Mouse (Mus musculus) layer of hippocampus, adult 2 months (tissue): ENCODE results near the gene Rasgef1b. TPM values are rescaled to one million over a fixed set of nuclear protein-coding genes. Genes with fewer than 3 reads are reported as not detected.
A peak's percentile ranks its signal among the peaks of the same experiment; 100 is the strongest.

Experiments
- DNase-seq, 2 experiments: peaks; one replicate each; pipeline ENCODE4 v3.0.0; 2022; ENCODE audit warnings: low spot score in 2 of 2
- H3K27ac ChIP-seq: fragments of 200-600 bp; 2 replicates; pipeline ENCODE4 v1.8.1; 2022
- H3K4me3 ChIP-seq: fragments of 200-600 bp; 2 replicates; pipeline ENCODE4 v1.8.1; 2022; ENCODE audit warnings: mild to moderate bottlenecking
- CTCF ChIP-seq: fragments of 200-600 bp; conservative IDR thresholded peaks from 2 replicates; pipeline ENCODE4 v1.8.1; 2022; ENCODE audit warnings: antibody characterized with exemption, mild to moderate bottlenecking, moderate library complexity
- total RNA-seq, 2 experiments: library from RNA; stranded (reverse); gene quantifications; 2 replicates each; pipeline ENCODE4 v1.2.3; 2021

Rasgef1b gene
- total RNA-seq, 2 experiments from 2014 or later = 11.1 to 11.9 TPM

DNA sequence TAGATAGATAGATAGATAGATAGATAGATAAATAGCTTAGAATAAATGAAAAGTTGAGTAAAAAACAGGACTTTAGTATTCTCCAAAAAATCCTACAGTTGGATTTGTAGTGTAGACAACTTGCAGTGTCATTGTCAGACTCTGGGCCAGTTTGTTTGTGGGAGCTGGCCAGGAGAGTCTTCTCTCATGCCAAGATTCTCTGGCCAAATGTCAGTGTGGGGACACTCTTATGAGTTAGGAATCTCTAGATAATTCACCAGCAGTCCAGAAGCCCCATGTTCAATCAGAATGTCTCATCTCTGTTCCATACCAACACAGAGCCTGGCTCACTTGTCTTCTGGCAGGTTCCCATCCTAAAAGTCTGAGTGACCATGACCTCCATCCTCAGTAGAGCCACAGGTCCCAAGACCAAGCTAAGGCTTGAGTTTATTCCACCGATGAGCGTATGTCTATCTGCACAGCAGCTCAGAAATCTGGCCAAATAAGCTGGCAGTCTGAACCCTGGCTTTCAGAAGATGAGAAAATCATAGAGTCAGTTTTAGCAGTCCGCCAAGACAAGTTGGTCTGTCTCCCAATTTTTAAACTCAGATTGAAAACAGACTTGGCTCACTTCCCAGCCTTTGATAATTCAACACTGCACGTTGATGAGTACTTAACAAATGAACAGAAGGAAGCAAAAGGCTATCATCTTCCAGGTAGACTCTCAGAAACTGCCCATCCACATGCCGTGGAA lies 143.5 kb downstream of the Rasgef1b start:
- Histone ChIP-seq H3K4me3 (no peak overlapping the region), H3K27ac (no peak overlapping the region)
- TF ChIP-seq CTCF = no peak
- no peak for DNase-seq

DNA sequence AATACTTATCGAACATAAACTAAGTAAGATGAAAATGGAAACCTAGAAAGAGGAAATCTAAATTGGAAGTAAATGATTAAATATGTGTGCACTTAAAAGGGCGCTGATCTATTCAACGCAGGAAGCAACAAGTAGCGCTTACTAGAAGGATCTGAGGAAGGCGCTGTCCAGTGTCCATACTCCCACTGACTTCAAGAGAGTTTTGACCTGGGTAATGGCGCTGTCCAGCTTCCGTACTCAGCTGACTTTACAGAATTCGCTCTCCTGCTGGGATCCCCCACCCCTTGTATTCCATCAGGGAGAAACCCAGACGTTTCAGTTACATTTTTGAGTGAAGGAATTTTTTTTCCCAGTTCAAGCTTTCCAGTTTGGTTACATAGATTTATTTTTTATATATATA lies 144.6 kb downstream of the Rasgef1b start:
- H3K4me3 ChIP-seq = no peak overlapping the region
- H3K27ac ChIP-seq = no peak overlapping the region
- TF ChIP-seq CTCF = no peak
- DNase-seq = no peak

DNA sequence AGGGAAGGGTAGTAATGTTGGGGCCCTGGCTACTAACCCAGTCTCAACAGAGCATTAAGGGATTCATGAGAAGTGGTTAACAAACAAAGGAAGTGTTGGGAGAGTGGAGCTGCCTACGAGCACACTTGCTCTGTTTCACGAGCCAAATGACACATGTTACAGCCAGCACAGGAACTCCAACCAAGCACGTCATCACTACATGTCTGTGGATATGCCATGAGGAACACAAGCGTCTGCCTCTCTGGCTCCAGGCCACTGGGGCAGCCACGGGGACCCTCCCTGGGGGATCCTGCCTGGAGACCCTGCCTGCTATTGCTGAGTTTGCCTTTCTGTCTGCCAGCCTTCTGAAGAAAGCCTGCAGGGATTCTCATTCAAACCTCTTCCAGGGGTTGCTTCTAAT lies 146.8 kb downstream of the Rasgef1b start:
- TF ChIP-seq CTCF = no peak
- Histone ChIP-seq H3K4me3 (no peak overlapping the region), H3K27ac (no peak overlapping the region)
- DNase-seq = no peak

DNA sequence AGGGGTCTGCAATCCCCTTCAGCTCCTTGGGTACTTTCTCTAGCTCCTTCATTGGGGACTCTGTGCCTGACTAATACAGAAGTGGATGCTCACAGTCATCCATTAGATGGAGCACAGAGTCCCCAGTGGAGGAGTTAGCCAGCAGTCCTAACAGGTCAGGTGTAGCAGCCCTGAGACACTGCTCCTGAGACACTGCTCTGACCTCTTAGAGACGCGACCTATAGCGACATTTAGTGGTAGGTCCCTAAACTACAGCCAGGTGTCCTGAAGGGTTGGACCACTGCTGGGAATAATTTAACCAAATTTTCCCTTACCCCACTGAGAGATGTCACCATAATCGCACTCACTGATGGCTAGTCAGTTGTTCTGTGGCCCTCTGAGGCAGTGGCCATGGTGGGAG lies 150.2 kb downstream of the Rasgef1b start:
- TF ChIP-seq CTCF = peak; percentile 82
- Histone ChIP-seq H3K27ac (no peak overlapping the region), H3K4me3 (no peak overlapping the region)
- DNase-seq = peak in 1 of 2 experiments; percentile 18

DNA sequence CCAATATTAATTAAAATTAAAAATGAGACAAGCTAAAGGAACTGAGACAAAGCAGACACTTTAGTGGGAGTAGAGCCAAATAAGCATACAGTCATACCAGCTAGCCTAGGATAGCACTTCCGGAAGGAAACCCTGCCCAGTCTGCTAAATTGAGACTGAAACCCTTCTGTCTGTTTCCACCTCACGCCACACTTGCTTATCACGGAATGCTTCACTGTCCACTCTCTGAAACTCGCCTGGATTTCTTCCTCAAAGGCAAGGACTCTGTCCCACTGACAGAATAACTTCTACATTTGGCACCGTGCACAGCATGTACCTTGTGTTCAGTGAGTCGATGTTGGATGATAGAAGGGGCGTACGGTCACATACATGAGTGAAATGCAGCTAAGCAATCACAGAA lies 153.0 kb downstream of the Rasgef1b start:
- DNase-seq = no peak
- no peak overlapping the region for H3K4me3 ChIP-seq
- no peak for TF ChIP-seq CTCF
- H3K27ac ChIP-seq = no peak overlapping the region

DNA sequence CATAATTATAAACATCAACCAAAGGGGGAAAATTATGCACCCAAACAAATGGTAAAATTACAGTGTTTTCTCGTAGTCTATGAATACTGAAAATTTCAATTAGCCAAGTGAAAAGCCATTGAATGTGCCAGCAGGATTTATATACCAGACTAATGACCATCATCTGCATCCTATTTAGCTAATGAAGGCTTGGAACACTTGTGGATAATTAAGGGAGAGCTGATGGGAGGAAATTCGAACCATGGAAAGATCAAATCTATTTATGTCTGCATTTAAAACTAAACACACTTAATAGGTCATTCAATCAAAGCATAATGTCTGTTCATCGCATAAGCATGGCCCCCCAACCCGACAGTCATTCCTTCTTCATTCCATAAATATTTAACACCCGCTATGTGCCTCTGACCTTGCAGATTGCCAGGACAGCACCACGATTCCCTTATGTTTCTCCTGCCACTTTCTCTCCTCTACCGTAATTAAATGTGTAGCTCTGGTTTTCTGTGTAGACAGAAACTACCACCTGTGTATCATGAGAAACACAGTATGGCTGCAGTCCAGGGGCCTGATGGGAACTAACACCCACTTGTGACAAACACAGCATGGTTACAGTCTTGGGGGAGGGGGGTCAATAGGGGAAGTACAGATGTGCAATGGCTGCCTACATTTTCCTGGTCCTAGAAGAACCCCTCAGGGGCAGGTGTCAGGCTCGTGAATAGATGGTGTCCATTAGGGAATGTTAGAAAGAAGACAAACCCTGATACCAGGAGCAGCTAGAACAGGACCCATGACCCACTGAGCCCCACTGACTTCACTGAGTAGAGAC lies 164.2 kb downstream of the Rasgef1b start:
- Histone ChIP-seq H3K4me3 (no peak overlapping the region), H3K27ac (no peak overlapping the region)
- no peak for DNase-seq
- TF ChIP-seq CTCF = no peak

DNA sequence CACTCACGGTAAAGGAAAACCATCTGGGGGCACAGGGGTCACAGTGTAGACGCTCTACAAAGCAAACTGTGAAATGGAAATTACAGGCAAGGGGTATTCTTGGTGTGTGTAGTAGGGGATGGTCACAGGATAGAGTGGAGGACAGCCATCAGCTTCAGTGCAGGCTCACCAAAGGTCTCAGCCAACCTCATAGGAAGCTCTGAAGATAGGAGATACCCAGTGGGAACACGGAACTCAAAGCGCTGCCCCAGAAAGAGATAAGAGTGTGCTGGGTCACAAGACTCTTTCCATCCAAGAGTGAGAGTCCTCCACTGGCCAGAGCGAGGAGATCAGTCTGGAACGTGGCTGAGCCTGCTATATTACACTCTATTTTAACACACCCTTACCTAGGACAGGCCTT lies 166.8 kb downstream of the Rasgef1b start:
- H3K27ac ChIP-seq = no peak overlapping the region
- TF ChIP-seq CTCF = no peak
- no peak for DNase-seq
- no peak overlapping the region for H3K4me3 ChIP-seq

DNA sequence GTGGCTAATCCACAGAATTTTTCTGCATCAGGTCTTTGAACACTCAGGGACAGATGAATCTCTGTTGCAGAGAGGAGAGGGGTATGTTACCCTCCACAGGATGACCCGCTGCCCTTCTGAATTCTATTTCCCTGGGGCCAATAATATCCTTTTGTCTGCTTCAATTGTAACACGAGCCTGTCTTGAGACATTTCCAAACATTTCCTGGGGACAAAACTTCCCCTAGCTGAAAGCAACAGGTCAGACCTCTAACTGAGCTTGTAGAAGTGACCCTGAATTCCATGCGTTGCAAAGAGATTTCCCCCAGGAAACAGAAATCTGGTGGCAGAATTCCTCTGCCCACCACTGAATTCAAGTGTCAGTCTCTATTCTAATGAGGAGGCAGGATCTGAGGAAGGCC lies 169.1 kb downstream of the Rasgef1b start:
- H3K4me3 ChIP-seq = no peak overlapping the region
- TF ChIP-seq CTCF = no peak
- DNase-seq = no peak

DNA sequence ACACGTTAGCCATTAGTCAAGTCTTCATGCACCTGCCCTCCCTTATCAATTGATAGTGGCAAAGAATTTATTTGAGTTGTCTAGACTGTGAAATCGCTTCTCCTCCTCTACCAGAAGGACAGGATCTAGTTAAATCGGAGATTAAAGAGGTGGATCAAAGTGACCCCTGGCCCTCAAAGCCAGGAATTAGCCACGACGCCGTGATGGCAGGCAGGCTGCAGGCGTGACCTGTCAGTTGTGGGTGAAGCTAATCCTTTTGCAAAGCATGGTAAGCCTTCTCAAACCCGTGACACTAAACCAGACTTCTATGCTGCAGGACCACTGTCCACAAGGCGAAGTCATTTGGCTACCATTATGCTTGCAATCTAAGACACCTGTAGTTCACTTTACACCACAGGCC lies 170.6 kb downstream of the Rasgef1b start:
- H3K4me3 ChIP-seq = no peak overlapping the region
- DNase-seq = no peak
- H3K27ac ChIP-seq = no peak overlapping the region
- no peak for TF ChIP-seq CTCF

More for the DNA sequence above, 169.1 kb downstream of the Rasgef1b start:
- H3K27ac ChIP-seq = no peak overlapping the region

DNA sequence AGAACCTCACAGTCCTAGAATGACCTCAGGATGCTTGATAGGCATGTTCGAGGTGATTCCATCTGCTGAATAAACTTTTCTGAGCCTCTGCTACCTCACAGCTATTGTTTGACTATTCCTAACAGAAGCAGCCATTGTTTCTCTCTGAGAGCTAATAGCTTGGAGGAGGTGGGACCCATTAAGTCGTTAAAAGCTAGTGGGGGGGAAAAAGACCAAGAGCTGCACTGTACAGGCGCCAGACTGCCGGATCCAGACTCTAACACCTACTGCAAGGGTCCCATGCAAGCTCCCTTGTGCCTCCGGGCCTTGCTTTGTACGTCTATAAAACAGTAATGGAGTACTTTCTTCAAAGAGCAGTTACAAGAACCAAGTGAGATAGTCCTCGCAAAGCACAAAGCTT lies 176.2 kb downstream of the Rasgef1b start:
- TF ChIP-seq CTCF = no peak
- H3K4me3 ChIP-seq = no peak overlapping the region
- no peak overlapping the region for H3K27ac ChIP-seq
- DNase-seq = no peak

DNA sequence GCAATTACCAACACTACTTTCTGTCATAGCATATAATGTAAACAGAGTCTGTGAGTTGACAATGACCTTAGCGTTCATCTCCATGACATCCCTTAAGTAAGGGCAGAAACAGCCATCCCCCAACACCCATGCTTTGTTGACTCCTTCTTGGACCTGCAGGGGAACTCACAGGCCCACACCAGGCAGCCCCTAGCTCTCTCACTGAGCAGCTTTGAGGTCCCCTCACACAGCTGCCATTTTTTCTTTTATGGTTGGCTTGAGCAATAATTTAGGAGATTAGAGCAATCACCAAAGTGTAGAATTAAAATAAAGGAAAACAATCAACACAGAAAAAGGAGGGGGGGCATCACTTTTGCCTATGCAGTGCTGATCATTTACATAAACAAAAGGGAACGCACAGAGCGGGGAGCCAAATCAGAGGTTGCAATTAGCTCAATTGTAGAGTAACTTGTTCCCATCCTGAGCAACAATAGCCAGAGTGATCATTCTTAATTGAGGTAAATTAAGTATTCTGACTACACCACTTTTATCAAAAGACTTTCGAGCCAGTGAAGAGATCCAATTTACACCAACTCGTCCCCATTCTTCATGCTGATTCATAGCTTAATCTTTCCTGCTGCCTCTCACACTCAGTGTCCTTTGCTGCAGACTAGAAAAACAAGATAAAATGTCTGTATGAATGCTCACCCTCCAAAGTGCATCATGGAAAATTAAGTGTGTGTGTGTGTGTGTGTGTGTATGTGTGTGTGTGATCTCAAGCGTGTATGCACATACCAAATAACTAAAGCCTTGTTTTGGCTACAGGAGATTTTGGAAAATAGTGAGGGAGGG lies 184.0 kb downstream of the Rasgef1b start:
- DNase-seq = peak in 1 of 2 experiments; percentile 5
- Histone ChIP-seq H3K27ac (no peak overlapping the region), H3K4me3 (no peak overlapping the region)
- no peak for TF ChIP-seq CTCF

DNA sequence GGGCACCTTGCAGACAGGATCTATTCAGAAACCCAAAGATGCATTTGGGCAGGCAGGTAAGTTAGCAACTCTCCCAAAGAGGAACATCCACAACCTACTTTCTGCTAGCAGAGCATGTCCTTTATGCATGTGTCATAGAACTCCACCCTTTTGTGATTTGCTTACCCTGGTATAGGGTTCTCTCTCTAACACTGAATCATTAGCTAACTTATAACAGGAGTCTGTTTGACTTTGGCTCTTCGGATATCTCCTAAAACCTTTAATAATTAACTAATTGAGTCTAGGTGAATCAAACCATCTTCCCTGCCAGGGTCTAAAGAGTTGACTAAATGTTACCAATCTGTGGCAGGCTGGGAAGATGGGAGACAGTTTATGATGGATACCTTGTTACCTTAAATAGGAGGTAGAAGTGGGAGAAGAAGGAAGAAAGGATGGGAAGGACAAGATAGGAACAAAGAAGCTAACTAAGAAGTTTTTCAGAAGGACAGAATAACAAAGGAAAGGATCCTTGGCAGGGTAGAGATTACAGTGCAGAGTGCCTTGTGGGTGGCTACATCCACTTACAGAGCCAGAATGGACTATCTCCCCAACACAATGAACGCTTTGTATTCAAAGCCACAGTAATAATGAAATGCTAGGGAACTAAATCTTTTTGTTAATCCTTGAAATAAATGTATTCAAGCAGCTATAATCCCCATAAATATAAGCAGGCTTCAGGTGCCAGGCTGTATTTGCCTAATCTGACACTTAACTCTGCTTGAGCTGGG lies 186.7 kb downstream of the Rasgef1b start:
- no peak for DNase-seq
- Histone ChIP-seq H3K27ac (no peak overlapping the region), H3K4me3 (no peak overlapping the region)
- TF ChIP-seq CTCF = no peak
